ENCODE assay signal across 14 mouse cellular contexts in genomic region chr2:166329556-166330340, GRCm38 (mm10).
DNase-seq lines count a peak whose midpoint lies in the region; ATAC-seq and TF ChIP-seq lines count a peak whose summit lies in the region.
"Had no signal": no experiment of that assay in that cellular context is flagged by ENCODE, and none has a peak within 500 bp of the region (broad histone marks: within the 10 kb centered on the region; RNA-seq: fewer than 3 reads in every experiment).

No protein-coding gene starts in this region.

- H3K4me3 ChIP-seq in heart, embryonic 10.5 days: no peak overlapping the region
- H3K4me3 ChIP-seq in neural tube, embryonic 11.5 days (ENCODE audit: low read depth, low read length): no peak overlapping the region
- H3K4me3 ChIP-seq in neural tube, embryonic 15.5 days (replicated peaks): no peak overlapping the region
- no peak overlapping the region for H3K4me3 ChIP-seq in gastrocnemius, adult 2 months
- H3K4me3 ChIP-seq: embryonic facial prominence, embryonic 13.5 days; heart, embryonic 12.5 days had no signal

- no peak for TF ChIP-seq CTCF in gastrocnemius, adult 2 months (IDR thresholded peaks at IDR 0.05)

- H3K4me2 ChIP-seq in neural tube, embryonic 11.5 days (ENCODE audit: low read depth): no peak overlapping the region
- no peak overlapping the region for H3K4me2 ChIP-seq in neural tube, embryonic 15.5 days
- H3K4me2 ChIP-seq: embryonic facial prominence, embryonic 13.5 days; heart, embryonic 12.5 days had no signal

- no peak; the same call in 1 of the 2 replicates for ATAC-seq in neural tube, embryonic 11.5 days (ENCODE audit: insufficient read depth, low FRiP score, low TSS enrichment)
- no peak for ATAC-seq in neural tube, embryonic 15.5 days (ENCODE audit: low FRiP score)
- no peak for ATAC-seq in monocyte, adult 5-6 weeks (replicated peaks; ENCODE audit: insufficient number of reproducible peaks, low FRiP score, low TSS enrichment, poor library complexity, severe bottlenecking)

- WGBS in heart, embryonic 10.5 days: 73% methylated on average over 14 of the region's 14 CpGs
- 48% methylated on average over 14 of the region's 14 CpGs for WGBS in neural tube, embryonic 11.5 days
- 54% methylated on average over 14 of the region's 14 CpGs for WGBS in neural tube, embryonic 15.5 days

- H3K9me3 ChIP-seq in heart, embryonic 10.5 days: no peaks in the 10 kb centered on the region
- no peaks in the 10 kb centered on the region for H3K9me3 ChIP-seq in neural tube, embryonic 11.5 days (ENCODE audit: control insufficient read depth, low read length)
- H3K9me3 ChIP-seq in neural tube, embryonic 15.5 days (replicated peaks): no peaks in the 10 kb centered on the region
- H3K9me3 ChIP-seq: embryonic facial prominence, embryonic 13.5 days; heart, embryonic 12.5 days; megakaryocyte, embryonic 14.5 days had no signal

- no peaks in the 10 kb centered on the region for H3K27me3 ChIP-seq in heart, embryonic 10.5 days (ENCODE audit: insufficient read depth, poor library complexity, severe bottlenecking)
- no peaks in the 10 kb centered on the region for H3K27me3 ChIP-seq in neural tube, embryonic 11.5 days (ENCODE audit: control insufficient read depth, insufficient read depth, low read length)
- no peaks in the 10 kb centered on the region for H3K27me3 ChIP-seq in neural tube, embryonic 15.5 days (replicated peaks)
- H3K27me3 ChIP-seq: embryonic facial prominence, embryonic 13.5 days; heart, embryonic 12.5 days had no signal

- peaks cover 42% of the 10 kb centered on the region for H3K4me1 ChIP-seq in heart, embryonic 10.5 days
- peaks cover 20% of the 10 kb centered on the region for H3K4me1 ChIP-seq in neural tube, embryonic 11.5 days (ENCODE audit: control insufficient read depth, insufficient read depth, low read length)
- H3K4me1 ChIP-seq in neural tube, embryonic 15.5 days: peaks cover 33% of the 10 kb centered on the region
- H3K4me1 ChIP-seq: megakaryocyte, embryonic 14.5 days had no signal

- intact Hi-C loops in heart, postnatal 14 days (cut with DNase I): loop anchor here (5.0 kb wide), 1 partner anchor 242 kb away; no protein-coding TSS in a partner anchor
- intact Hi-C loops in gastrocnemius, adult 2 months (cut with DNase I): no loop called here

- peak overlapping the region; percentile 69 for H3K27ac ChIP-seq in heart, embryonic 10.5 days
- peak overlapping the region; percentile 63 for H3K27ac ChIP-seq in neural tube, embryonic 11.5 days (ENCODE audit: low read depth, low read length)
- no peak overlapping the region for H3K27ac ChIP-seq in neural tube, embryonic 15.5 days (replicated peaks)
- no peak overlapping the region for H3K27ac ChIP-seq in gastrocnemius, adult 2 months
- H3K27ac ChIP-seq: embryonic facial prominence, embryonic 13.5 days; liver, embryonic 14.5 days had no signal

- no peak overlapping the region for H3K9ac ChIP-seq in neural tube, embryonic 11.5 days (ENCODE audit: low read length)
- H3K9ac ChIP-seq in neural tube, embryonic 15.5 days (replicated peaks): no peak overlapping the region
- H3K9ac ChIP-seq: embryonic facial prominence, embryonic 13.5 days; heart, embryonic 12.5 days; liver, embryonic 14.5 days had no signal

- no peaks in the 10 kb centered on the region for H3K36me3 ChIP-seq in heart, embryonic 10.5 days
- no peaks in the 10 kb centered on the region for H3K36me3 ChIP-seq in neural tube, embryonic 11.5 days (ENCODE audit: control insufficient read depth, insufficient read depth, low read length)
- no peaks in the 10 kb centered on the region for H3K36me3 ChIP-seq in neural tube, embryonic 15.5 days
- H3K36me3 ChIP-seq: embryonic facial prominence, embryonic 13.5 days; heart, embryonic 12.5 days had no signal

- no peak for DNase-seq in heart, embryonic 10.5 days (ENCODE audit: low spot score)
- no peak for DNase-seq in heart, postnatal 14 days
- peak; percentile 37 for DNase-seq in neural tube, embryonic 11.5 days (ENCODE audit: low spot score)
- DNase-seq in adrenal gland, adult (ENCODE audit: inconsistent age in 2 of 2, low spot score in 1 of 2): peak; percentile 91 to 94
- DNase-seq in induced T-regulatory cell, adult 2 months (ENCODE audit: low read depth): peak; percentile 6
- no peak for DNase-seq in gastrocnemius, adult 2 months
- DNase-seq: gastrocnemius, postnatal 36 days; lung, postnatal 10 days had no signal

Comparison
In these comparisons a context has a peak if more than half of its experiments do, and no peak if none do; other contexts are left out.
1. H3K27ac ChIP-seq: peak in heart, embryonic 10.5 days (single experiment) and neural tube, embryonic 11.5 days (single experiment); none in neural tube, embryonic 15.5 days (single experiment) and gastrocnemius, adult 2 months (single experiment).
2. DNase-seq: peak in neural tube, embryonic 11.5 days (single experiment), adrenal gland, adult (2 of 2) and induced T-regulatory cell, adult 2 months (single experiment); none in heart, embryonic 10.5 days (single experiment), heart, postnatal 14 days (0 of 2) and gastrocnemius, adult 2 months (single experiment).